Mouse (Mus musculus) cortical plate, adult 2 months (tissue): ENCODE results near the gene Msrb3.

Experiments
- CTCF ChIP-seq: fragments of 200-500 bp; IDR thresholded peaks from 2 replicates; pipeline ENCODE4 v1.5.1; 2011; ENCODE audit warnings: mild to moderate bottlenecking, control low read depth, low read length; ENCODE audit not compliant: insufficient read depth; ENCODE audit errors: extremely low read depth
- POLR2A ChIP-seq: fragments of 200-500 bp; IDR thresholded peaks from 2 replicates; pipeline ENCODE4 v1.6.1; 2011; ENCODE audit warnings: mild to moderate bottlenecking, low read length, control low read depth; ENCODE audit not compliant: insufficient read depth; ENCODE audit errors: extremely low read depth

DNA sequence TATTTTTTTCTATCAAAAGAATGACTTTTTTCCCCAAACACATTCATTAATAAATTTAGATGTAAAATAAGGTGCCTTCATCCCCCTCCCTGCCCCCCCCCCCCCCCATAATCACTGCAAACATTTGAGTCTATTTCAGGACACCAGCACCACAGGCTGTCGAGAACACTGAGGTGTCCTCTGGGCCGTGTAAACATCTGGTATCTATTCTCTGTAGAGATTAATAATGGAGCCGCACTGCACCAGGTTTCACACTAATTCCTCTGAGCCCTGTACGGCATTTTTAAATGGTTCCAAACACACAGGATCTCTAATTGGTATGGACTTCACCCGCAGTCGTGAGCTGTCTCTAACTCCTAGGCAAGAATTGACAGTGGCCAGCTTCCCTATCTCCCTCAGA is 97.8 kb downstream of the Msrb3 start:
- no peak for TF ChIP-seq CTCF
- no peak for TF ChIP-seq POLR2A
